Mouse (Mus musculus) kidney, adult 2 months (tissue): ENCODE results near the gene Chil6.

ENCODE experiments used
- CTCF ChIP-seq: fragments of 200-500 bp; conservative IDR thresholded peaks from 2 replicates; pipeline ENCODE4 v1.5.1; 2011; ENCODE audit warnings: low read depth, mild to moderate bottlenecking, control low read depth, low read length, moderate library complexity, mixed read lengths; ENCODE audit not compliant: insufficient read depth, insufficient read length
- POLR2A ChIP-seq: fragments of 200-500 bp; IDR thresholded peaks from one replicate; pipeline ENCODE4 v1.6.1; 2011; ENCODE audit warnings: low read depth, low read length, control low read depth

- TF ChIP-seq CTCF (no peak), POLR2A (no peak)
These were observed at the start of gene Chil6 for GRCm38 (mm10) chr3:106406082-106406481.
